Mouse (Mus musculus): ENCODE data around the gene Baz2a. TPM values are rescaled to one million over a fixed set of nuclear protein-coding genes. Genes with fewer than 3 reads are reported as not detected.

Gene Baz2a
- polyA plus RNA-seq, 1 experiment from 2014 or later = 11.6 TPM

DNA sequence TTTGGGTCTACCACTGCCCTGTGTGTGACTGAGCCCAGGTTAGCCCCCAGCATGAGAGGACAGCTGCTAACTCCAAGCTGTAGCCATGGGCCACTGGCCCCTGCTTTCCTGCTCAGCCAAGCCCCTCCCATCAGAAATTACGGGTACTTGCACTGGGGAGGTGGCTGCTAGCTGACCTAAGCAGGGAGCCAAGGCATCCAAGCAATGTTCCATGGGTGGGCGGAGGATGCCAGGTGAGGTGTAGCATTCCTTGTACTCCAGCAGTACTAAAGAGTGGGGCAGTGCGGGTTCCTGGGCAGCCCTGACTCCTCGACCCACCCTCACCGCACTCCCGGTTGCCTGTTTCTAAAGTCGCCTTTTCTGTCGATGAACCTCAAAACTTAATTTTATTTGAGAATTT, 36.8 kb downstream of the Baz2a start:
- 89% methylated on average over 8 of the region's 8 CpGs for WGBS
- H3K4me3 ChIP-seq = no peak overlapping the region
- no peak overlapping the region for H3K27ac ChIP-seq
- H3K9me3 ChIP-seq (replicated peaks) = no peaks in the 10 kb centered on the region
- H3K36me3 ChIP-seq (ENCODE audit: poor library complexity, severe bottlenecking) = peaks cover 76% of the 10 kb centered on the region
- 0 out of 2 replicates have a peak, but pooled peaks have one; percentile 19 for ATAC-seq
- H3K27me3 ChIP-seq = no peaks in the 10 kb centered on the region
- no peak overlapping the region for H3K9ac ChIP-seq
- H3K4me2 ChIP-seq = no peak overlapping the region
- no peaks in the 10 kb centered on the region for H3K4me1 ChIP-seq

DNA sequence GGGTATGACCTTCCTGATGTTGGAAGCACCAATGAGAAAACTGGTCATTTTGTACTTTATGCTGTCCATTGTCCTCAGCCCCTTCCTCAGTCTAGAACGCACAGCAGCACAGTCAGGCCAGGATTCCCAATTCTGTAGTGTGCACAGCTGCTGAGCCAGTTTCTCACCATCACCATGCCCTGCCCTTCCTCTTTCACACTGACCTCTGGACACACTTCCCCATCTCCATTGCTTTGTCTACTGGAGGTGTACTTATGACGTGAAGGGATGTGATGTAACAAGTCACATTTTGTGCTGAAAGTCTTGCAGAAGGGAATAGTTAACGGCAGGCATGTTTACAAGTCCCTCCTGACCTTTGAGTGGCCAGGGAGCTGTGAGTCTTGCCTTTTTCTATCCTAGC, 39.9 kb downstream of the Baz2a start:
- H3K9me3 ChIP-seq (replicated peaks) = no peaks in the 10 kb centered on the region
- H3K4me1 ChIP-seq = no peaks in the 10 kb centered on the region
- no peak overlapping the region for H3K27ac ChIP-seq
- ATAC-seq = no peak
- no peak overlapping the region for H3K9ac ChIP-seq
- no peaks in the 10 kb centered on the region for H3K27me3 ChIP-seq
- H3K36me3 ChIP-seq (ENCODE audit: poor library complexity, severe bottlenecking) = peaks cover 50% of the 10 kb centered on the region
- no peak overlapping the region for H3K4me2 ChIP-seq
- H3K4me3 ChIP-seq = no peak overlapping the region
- 81% methylated on average over 3 of the region's 3 CpGs for WGBS

DNA sequence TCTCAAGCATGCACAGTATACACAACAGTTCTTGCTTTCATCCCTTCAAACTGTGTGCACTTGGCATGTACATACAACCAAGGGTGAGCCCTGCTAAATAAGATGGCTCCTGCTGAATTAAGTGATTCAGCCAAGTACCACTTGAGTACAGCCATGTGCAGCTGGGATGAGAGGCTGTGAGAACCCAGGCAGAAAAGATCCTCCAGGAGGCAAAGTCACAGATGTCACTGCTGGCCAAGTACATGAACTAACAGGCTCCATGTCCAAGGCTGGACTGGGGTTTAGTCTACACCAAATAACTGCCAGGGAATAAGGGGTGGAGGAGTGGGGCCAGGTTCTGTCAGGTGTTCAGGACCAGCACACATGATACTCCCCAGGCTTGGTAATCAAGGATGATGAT, 40.4 kb downstream of the Baz2a start:
- Histone ChIP-seq H3K4me1 (no peaks in the 10 kb centered on the region), H3K9me3 (replicated peaks) (no peaks in the 10 kb centered on the region), H3K36me3 (ENCODE audit: poor library complexity, severe bottlenecking) (peaks cover 45% of the 10 kb centered on the region), H3K4me3 (no peak overlapping the region), H3K9ac (no peak overlapping the region), H3K27me3 (no peaks in the 10 kb centered on the region), H3K4me2 (no peak overlapping the region), H3K27ac (no peak overlapping the region)
- no peak; the same call in 1 of the 2 replicates for ATAC-seq

DNA sequence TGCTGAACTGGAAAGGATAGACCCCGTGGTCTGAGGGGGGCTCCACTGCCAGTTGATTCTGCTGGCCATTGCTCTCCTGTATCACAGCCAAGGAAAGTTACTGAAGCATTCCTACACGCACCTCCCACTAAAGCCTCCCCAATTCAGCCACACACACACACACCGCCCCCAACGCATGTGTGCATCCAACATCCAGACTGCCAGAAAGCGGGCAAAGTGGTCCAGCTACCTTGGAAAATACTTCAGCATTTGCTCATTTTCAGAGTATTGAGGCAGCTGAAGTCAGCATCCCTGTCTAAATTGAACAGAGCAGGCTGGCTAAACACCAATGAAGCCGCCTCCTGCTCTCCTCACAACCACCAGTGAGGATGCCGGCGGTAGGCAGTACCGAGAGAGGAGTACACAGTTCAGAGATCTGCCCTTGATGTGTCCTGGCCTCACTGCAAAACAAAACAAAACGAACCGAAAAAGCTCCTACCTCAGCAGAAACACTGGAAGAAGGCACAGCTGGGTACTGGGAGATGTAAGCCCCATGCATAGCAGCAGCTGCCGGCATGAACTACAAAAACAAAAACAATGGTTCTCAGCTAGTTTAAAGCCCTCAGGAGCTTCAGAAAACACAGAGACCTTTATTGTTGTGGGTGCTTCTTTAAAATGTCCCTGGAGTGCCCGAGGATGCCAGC, 42.4 kb downstream of the Baz2a start:
- Histone ChIP-seq H3K4me2 (no peak overlapping the region), H3K9ac (no peak overlapping the region; the same call in 1 of the 2 replicates)
- WGBS = 49% methylated on average over 13 of the region's 13 CpGs

DNA sequence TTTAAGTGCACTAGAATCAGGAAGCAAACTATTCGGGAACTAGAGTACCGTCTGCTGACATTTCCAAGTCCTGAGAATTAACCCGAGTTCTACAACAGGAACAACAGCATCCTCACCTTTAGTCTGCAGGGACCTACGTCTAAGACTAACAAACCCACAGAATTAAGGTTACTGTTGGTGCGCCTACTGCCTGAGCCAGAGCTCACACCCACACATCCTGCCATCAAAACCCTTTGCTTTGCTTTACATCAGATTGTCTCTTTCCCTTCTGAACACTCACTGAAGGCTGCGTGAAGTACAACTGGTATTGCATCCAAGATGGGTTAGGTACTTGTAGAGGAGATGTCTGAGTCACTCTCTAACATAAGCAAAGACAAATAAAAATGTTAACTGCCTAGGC, 44.0 kb downstream of the Baz2a start:
- Histone ChIP-seq H3K4me3 (no peak overlapping the region), H3K36me3 (ENCODE audit: poor library complexity, severe bottlenecking) (peaks cover 32% of the 10 kb centered on the region), H3K27ac (no peak overlapping the region), H3K9me3 (replicated peaks) (no peaks in the 10 kb centered on the region), H3K27me3 (no peaks in the 10 kb centered on the region), H3K9ac (no peak overlapping the region), H3K4me1 (no peaks in the 10 kb centered on the region), H3K4me2 (no peak overlapping the region)
- WGBS = 95% methylated on average over 6 of the region's 6 CpGs
- ATAC-seq = no peak

More for the DNA sequence above, 42.4 kb downstream of the Baz2a start:
- Histone ChIP-seq H3K4me1 (no peaks in the 10 kb centered on the region), H3K27me3 (no peaks in the 10 kb centered on the region), H3K9me3 (replicated peaks) (no peaks in the 10 kb centered on the region), H3K27ac (no peak overlapping the region), H3K4me3 (no peak overlapping the region), H3K36me3 (ENCODE audit: poor library complexity, severe bottlenecking) (peaks cover 41% of the 10 kb centered on the region)
- no peak for ATAC-seq

DNA sequence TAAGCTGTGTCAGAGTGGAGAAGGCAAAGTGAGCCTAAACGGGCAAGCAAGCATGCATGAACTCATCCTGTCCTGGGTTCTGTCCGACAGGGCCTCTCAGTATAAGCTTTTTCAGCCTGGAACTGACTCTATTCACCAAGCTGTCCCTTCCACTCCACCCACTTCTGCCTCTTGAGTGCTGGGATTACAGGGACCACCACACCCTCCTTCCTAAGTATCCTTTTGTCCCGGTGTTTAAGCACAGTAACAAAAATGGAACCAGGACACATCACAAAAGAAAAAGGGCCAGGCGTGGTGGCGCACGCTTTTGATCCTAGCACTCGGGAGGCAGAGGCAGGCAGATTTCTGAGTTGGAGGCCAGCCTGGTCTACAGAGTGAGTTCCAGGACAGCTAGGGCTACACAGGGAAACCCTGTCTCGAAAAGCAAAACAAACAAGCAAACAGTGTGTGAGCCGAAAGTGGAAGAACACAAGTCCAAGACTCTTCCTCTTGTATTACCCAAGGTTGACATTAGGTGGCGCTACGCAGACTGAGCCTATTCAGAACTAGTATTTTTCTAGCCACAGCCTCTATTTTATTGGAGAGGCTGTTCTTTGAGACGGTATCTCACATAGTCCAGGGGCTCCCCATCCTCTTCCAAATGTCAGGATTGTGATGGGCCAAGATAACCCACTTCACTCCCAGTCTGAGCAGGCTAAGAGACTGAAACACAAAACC, 49.0 kb downstream of the Baz2a start:
- no peaks in the 10 kb centered on the region for H3K27me3 ChIP-seq
- H3K4me1 ChIP-seq = no peaks in the 10 kb centered on the region
- no peaks in the 10 kb centered on the region for H3K9me3 ChIP-seq (replicated peaks)
- H3K4me2 ChIP-seq = no peak overlapping the region
- peaks cover 32% of the 10 kb centered on the region for H3K36me3 ChIP-seq (ENCODE audit: poor library complexity, severe bottlenecking)
- no peak overlapping the region for H3K9ac ChIP-seq
- no peak overlapping the region for H3K4me3 ChIP-seq
- no peak overlapping the region for H3K27ac ChIP-seq
- WGBS = 71% methylated on average over 12 of the region's 12 CpGs
- ATAC-seq = no peak

DNA sequence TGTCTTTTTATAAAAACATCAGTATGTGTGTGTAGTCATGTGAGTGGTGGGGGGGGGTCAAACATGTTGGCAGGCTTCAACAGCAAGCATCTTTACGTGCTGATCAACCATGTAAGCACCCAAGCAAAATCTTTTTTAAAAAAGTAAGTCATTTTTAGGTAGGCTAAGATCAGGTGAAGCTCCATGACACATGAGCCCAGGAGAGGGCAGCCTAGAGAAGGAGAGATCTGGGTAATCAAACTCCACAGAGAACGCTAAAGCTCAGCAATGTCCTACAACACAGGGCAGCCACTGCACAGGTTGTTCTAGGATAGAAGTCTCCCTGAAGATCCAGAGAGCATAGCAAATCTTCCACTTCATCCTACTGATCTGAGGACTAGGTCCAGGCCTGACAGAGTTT, 50.8 kb downstream of the Baz2a start:
- H3K27me3 ChIP-seq = no peaks in the 10 kb centered on the region
- no peaks in the 10 kb centered on the region for H3K9me3 ChIP-seq (replicated peaks)

DNA sequence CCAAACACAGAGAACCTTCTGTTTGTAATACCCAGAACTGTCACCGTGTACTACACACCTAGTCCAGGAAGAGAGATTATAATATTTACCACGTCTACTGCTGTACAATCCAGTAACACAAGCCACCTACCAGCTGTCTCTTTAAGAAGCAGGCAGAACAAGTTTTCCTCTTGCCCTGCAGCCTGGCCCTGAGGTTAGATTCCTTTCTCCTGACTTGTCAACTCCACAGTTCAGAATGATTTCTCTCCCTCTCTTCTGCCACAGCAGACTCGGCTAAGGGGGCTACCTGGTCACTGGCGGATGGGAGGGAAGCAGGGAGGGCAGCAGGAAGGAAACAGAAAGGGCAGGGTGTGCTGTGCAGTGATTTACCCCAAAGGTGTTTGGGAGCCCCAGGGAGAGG, 52.3 kb downstream of the Baz2a start:
- Histone ChIP-seq H3K27ac (no peak overlapping the region), H3K27me3 (no peaks in the 10 kb centered on the region), H3K4me1 (no peaks in the 10 kb centered on the region), H3K4me2 (no peak overlapping the region), H3K36me3 (ENCODE audit: poor library complexity, severe bottlenecking) (peaks cover 22% of the 10 kb centered on the region; the same call in 1 of the 2 replicates), H3K9ac (no peak overlapping the region), H3K4me3 (no peak overlapping the region), H3K9me3 (replicated peaks) (no peaks in the 10 kb centered on the region)
- no peak for ATAC-seq
- WGBS = 81% methylated on average over 4 of the region's 4 CpGs

More for the DNA sequence above, 50.8 kb downstream of the Baz2a start:
- no peak overlapping the region for H3K4me2 ChIP-seq
- ATAC-seq = no peak
- H3K4me1 ChIP-seq = no peaks in the 10 kb centered on the region
- no peak overlapping the region for H3K9ac ChIP-seq
- peaks cover 33% of the 10 kb centered on the region for H3K36me3 ChIP-seq (ENCODE audit: poor library complexity, severe bottlenecking)
- no peak overlapping the region for H3K4me3 ChIP-seq
- 83% methylated on average over 2 of the region's 2 CpGs for WGBS
- no peak overlapping the region for H3K27ac ChIP-seq

DNA sequence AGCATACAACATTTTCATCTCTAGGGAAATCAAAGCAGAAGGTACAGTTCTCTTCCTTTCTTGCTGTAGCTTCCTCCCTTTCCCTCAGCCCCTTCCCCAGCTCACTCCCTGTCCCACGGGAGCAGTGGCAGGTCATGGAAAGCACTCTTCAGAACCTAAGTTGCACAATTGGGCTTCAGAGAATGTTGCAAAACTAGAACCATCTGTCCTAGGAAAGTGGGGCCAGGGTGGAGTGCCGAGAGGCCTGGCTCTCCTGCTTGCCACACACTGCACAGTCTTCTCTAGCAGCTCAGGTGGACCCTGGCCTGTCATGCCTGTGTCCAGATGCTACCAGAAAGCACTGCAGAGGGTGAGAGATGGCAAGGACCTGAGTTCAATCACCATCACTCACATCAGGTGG, 53.6 kb downstream of the Baz2a start:
- H3K4me3 ChIP-seq = no peak overlapping the region
- WGBS = 86% methylated on average over 2 of the region's 2 CpGs
- H3K36me3 ChIP-seq (ENCODE audit: poor library complexity, severe bottlenecking) = peaks cover 21% of the 10 kb centered on the region; the same call in 1 of the 2 replicates
- no peak for ATAC-seq
- H3K4me1 ChIP-seq = peaks cover 5% of the 10 kb centered on the region; the same call in 1 of the 2 replicates
- no peak overlapping the region for H3K27ac ChIP-seq
- H3K9me3 ChIP-seq (replicated peaks) = no peaks in the 10 kb centered on the region
- no peak overlapping the region for H3K4me2 ChIP-seq
- no peak overlapping the region for H3K9ac ChIP-seq
- no peaks in the 10 kb centered on the region for H3K27me3 ChIP-seq

DNA sequence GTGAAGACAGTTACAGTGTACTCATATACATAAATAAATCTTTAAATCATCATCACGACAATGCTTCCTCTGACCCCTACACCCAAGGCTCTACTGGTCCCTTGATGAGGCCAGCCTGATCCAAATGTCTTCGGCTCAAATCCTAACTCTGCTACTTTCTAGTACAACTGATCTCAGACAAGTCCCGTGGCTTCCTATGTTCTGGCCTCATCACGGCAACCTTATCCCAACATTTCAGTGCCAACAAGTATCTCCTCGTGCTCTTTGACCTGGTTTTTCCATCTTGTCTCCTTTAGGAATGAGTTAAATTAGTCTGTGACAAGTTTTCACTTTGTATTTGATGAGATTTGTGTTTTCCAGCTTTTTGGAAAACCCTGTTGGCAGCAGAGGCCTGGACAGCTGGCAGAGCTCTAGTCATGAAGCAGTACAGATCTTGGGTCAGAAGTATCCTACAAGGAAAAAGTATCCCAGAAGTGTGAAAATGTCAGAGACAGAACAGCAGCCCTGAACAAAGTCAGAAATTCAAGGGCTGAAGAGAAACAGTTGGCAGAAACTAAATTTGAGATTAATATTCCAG, 57.5 kb downstream of the Baz2a start:
- ATAC-seq = no peak
- no peaks in the 10 kb centered on the region for H3K27me3 ChIP-seq
- 0 out of 2 replicates have a peak, but pooled peaks cover 11% of the 10 kb centered on the region for H3K36me3 ChIP-seq (ENCODE audit: poor library complexity, severe bottlenecking)
- no peak overlapping the region for H3K27ac ChIP-seq
- no peak overlapping the region for H3K9ac ChIP-seq
- no peaks in the 10 kb centered on the region for H3K9me3 ChIP-seq (replicated peaks)
- 90% methylated on average over 5 of the region's 5 CpGs for WGBS
- H3K4me2 ChIP-seq = no peak overlapping the region
- peaks cover 5% of the 10 kb centered on the region; the same call in 1 of the 2 replicates for H3K4me1 ChIP-seq
- H3K4me3 ChIP-seq = no peak overlapping the region

DNA sequence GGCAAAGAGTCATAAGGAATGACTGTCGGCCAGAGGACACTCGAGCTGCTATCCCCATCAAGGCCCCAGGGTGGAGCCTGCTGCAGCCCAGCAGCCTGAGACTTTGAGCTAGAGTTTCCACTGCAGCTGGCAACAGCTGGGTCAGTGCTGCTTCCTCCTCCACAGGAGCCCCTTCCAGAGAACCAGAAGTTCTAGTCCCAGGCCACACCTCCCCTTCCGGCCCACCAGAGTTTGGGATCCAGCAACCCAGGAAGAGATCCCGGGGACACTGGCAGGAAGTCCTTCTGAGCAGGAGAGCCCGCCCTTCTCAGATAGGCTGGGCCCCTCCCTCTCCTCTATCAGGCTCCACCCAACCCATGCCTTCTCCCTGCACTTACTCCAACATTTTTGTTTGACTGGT, 58.2 kb downstream of the Baz2a start:
- Histone ChIP-seq H3K9me3 (replicated peaks) (no peaks in the 10 kb centered on the region), H3K27ac (no peak overlapping the region), H3K4me1 (peaks cover 5% of the 10 kb centered on the region; the same call in 1 of the 2 replicates), H3K27me3 (no peaks in the 10 kb centered on the region), H3K9ac (no peak overlapping the region), H3K4me3 (no peak overlapping the region), H3K36me3 (ENCODE audit: poor library complexity, severe bottlenecking) (0 out of 2 replicates have a peak, but pooled peaks cover 11% of the 10 kb centered on the region), H3K4me2 (peak overlapping the region; percentile 32)
- ATAC-seq = no peak
- WGBS = 4% methylated on average over 5 of the region's 5 CpGs

DNA sequence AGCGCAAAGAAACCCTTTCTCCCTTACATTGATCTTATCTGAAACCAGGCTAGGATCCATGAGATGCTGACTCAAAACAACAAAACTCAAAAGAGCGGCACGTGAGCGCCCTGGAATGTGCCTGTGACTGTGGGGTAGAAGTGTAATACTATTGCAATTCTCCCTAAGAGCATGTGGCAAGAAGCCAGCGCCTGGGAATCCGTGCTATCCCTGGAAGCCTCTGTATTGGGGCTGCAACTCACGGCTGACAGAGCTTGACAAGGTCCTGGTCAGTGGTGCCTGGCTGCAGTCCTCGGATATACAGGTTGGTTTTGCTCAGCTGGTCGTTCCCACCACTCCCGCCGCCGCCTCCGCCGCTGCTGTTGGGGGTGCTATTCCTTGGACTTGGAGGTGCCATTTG, 59.6 kb downstream of the Baz2a start:
- WGBS = 87% methylated on average over 14 of the region's 14 CpGs
- Histone ChIP-seq H3K4me1 (peaks cover 5% of the 10 kb centered on the region; the same call in 1 of the 2 replicates), H3K36me3 (ENCODE audit: poor library complexity, severe bottlenecking) (0 out of 2 replicates have a peak, but pooled peaks cover 4% of the 10 kb centered on the region), H3K27me3 (no peaks in the 10 kb centered on the region), H3K9me3 (replicated peaks) (no peaks in the 10 kb centered on the region), H3K9ac (no peak overlapping the region), H3K4me3 (no peak overlapping the region), H3K27ac (no peak overlapping the region), H3K4me2 (no peak overlapping the region)
- no peak for ATAC-seq
